Mouse (Mus musculus) ZHBTc4 (cell line): ENCODE data around the gene Arhgap15.

Experiments used
- DNase-seq: peaks from one replicate; pipeline ENCODE4 v3.0.0-alpha.2; 2011; ENCODE audit warnings: low read depth, low spot score

Arhgap15 gene

DNA sequence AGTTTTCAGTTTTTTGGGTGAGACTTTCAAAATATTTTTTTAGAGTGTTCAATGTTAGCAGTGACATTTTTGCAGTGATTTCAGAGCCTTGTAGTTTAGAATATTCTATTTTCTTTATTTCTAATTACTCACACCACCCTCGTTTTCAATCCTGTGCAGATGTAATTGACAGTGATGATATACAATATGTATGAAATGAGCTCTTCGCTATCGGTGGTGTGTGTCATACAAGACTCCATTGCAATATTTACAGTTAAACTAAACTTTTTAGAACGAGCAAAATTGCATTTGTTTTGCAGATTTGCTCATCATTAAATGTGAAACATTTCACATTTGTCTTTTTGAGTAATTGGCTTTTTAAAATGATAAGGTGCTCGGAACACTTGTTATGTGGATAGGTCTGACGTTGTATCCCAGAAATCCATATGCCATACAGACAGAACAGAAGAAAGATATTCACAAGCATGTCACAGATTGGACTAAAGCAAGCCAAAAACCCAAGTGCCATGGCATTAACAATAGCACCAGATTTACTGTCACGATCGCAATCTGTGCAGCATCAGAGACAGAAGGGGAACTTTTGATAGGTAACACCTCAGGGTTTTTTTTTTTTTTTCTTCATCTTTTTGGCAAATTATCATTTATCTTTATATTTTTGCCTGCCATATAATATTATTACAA is 280.6 kb downstream of the Arhgap15 start:
- DNase-seq, result no peak

DNA sequence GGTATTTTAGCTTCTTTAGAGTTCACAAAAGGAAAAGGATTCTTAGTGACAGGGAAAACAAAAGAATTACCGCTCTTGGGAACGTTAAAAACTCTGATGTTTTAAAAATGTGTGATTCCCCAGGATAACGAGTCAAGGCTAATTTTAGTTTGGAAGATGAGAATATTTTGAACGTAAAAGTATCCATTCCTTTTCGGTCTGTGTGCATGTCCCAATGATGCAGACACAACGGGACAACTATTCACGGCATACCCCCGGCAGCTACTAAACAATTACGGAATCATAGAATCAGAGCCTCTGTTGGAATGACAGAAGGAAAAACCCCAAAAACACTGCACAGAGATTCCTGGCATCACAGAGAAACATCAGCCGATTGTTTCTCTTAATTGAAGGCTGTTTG is 281.2 kb downstream of the Arhgap15 start:
- no peak for DNase-seq

DNA sequence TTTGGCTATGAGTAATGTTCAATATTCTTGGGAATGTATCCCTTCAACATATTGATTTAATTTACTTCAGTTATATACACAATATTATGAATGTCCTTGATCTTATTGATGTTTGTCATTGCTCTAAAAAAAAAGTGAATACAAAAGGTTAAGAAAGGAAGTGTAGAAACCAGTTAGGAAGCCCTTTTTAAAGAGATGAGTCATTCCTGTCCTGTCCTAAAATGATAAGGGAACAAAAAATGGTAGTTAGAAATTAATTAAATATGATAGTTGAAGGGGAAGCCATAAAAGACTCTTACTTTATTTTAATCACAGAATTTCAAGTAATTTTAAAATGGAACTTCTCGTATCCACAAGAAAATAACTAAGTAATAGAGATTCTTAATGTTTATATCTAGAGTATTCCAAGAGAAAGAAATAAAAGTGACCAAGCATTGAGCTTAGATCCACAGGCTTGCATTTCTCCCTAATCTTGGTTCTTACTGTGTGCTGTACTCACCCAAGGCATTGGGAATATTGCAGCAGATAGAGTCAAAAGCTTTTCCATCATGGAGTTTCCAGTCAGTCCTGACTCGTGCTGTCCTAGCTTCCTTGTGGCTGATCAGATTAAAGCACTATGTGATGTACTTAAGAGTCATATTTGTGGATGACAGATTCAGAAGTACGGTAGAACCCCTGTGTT is 291.0 kb downstream of the Arhgap15 start:
- no peak for DNase-seq

GRCm38 (mm10) chr2:44044088-44044487 is 295.5 kb downstream of the Arhgap15 start:
- no peak for DNase-seq

- DNase-seq, result no peak
Observed at GRCm38 (mm10) chr2:44044634-44045033, 296.0 kb downstream of the Arhgap15 start.

GRCm38 (mm10) chr2:44045231-44045630 is 296.6 kb downstream of the Arhgap15 start:
- no peak for DNase-seq

DNA sequence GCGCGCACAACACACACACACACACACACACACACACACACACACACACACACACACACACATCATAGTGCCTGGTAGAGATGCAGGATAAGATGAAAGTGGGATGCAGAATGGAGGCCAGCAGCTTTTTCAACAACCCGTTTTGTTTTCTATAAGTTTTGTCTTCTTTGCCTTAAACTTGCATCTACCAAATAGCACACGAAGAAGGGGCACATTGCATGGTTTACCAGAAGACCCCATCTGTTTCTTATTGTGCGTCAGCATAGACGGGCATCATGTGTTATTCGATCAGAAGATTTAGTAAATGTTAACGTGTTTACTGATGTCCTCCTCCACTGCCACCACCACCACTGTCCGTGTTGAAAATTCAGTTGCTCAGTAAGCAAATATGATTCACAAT is 311.7 kb downstream of the Arhgap15 start:
- no peak for DNase-seq

DNA sequence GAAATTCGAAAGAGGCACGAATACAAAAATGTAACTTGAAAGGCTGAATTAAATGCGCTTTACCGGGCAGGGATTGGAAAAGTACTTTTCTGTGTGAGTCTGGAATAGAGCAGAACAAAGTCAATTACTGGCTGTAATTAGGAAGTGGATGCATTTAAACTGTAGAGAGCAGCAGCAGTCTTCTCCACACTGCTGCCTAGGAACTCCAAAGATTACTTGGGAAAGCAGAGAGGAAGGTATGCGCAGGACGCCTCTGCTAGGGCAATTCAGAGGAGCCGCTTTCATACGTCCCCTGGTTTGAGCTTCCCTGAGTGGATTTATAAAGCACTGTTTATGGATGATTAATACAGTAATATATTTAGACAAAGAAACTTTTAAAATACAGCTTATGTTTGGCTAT is 312.1 kb downstream of the Arhgap15 start:
- DNase-seq, result no peak

DNA sequence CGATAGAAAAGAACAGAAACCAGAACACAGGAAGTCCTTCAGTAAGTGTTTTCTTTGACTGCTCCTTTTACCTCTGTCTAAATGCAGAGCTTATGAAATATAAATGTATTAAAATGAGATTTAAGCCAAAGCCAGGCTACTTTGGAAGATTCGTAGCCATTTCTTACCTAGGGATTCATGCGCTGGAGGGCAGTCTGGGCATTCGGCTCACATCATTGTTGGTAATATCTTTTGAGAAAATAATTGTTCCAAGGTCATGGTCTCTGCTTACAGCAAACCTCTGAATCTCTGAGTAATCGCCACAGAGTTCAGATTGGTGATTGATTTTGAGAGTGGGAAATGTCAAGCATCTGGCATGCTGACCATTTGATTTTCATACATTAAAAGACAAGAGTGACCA is 316.4 kb downstream of the Arhgap15 start:
- DNase-seq, result no peak

DNA sequence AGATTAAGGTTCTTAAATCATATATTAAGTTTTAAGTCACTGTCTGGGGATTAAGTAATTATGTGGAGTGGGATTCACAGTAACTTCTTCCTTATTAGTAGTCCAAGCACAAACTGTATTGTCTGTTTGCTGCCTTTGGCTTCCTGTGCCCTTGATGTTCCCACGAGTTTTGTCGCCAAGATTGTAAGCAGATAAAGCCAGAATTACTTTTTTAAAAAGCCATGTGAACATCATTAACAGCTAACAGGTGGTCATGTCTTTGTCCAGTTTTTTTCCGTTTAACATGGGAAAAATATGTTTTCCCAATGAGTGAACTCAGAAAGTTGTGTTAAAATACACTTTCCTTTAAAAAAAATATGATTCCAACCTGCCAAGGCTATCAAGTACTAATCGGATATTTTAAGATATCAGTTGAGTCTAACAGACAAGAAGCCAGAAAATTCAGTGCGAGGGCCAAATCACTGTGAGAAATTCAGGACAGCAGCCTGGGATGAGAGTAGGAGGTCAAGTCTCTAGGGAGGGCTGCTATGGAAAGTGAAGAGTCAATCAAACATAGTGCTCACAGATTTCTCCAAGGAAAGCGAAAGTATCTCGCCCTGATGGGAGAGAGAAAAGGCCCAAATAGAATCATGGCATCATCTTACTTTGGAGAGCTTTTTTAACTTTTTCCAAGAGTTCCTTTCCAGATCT is 319.7 kb downstream of the Arhgap15 start:
- DNase-seq, result no peak

- no peak for DNase-seq
Observed at GRCm38 (mm10) chr2:44068906-44069305, 320.3 kb downstream of the Arhgap15 start.

DNA sequence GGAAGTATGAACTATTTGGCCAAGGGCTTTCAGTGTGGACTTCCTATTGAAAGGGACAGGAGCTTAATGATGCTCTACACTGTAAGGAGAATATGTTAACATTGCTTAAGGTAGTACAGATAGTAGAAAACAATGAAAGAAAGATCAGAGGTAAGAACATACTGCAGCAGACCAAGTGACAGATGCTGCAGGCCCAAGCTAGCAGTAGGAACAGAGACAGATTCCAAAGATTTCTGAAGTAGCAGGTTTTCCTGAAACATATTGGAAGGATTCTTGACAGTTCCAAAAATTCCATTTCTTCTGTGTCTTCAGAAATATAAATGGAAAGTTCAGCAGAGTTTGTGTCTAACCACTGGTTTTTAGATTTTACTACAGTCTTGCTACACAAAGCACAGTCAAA is 327.9 kb downstream of the Arhgap15 start:
- no peak for DNase-seq

- no peak for DNase-seq
Observed at GRCm38 (mm10) chr2:44080530-44080929, 331.9 kb downstream of the Arhgap15 start.

- DNase-seq, result no peak
Observed at GRCm38 (mm10) chr2:44081241-44081640, 332.6 kb downstream of the Arhgap15 start.

DNA sequence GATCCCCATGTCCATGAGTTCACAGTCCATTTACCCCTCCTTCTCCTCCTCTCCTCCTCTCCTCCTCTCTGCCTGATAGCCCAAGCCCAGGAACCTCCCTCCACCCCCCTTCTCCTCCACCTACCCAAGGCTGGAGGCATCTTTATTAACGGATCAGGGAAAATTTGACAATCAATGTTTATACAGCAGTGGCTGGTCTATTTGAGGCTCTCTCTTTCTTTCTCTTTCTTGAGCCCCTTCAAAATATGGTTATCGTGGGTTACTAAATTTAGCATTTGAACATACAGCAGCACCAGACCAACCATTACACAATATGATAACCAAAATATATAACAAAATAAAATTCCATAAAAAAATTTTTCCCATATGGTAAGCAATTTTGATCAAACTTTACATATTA is 335.8 kb downstream of the Arhgap15 start:
- no peak for DNase-seq

GRCm38 (mm10) chr2:44086403-44087056 is 337.9 kb downstream of the Arhgap15 start:
- DNase-seq, result no peak

DNA sequence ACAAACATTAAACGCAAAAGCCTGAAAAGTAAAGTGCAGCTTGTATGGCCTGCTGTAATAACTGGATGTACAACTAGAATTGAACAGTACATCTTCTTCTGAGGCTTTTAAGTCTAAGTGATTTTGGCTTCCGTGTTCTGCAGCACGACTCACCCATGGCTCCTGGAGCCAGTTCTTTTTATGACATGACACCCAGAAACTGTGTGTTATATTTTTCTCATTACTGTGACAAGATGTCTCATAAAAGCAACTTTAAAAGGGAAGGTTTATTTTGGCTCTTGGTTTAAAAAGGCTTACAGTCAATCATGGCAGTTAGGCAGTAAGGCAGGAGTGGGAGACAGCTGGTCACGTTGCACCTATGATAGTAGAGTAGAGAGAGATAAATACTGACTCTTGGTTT is 349.9 kb downstream of the Arhgap15 start:
- no peak for DNase-seq

GRCm38 (mm10) chr2:44102351-44102750 is 353.7 kb downstream of the Arhgap15 start:
- DNase-seq, result no peak

- no peak for DNase-seq
Observed at GRCm38 (mm10) chr2:44103321-44103720, 354.7 kb downstream of the Arhgap15 start.

DNA sequence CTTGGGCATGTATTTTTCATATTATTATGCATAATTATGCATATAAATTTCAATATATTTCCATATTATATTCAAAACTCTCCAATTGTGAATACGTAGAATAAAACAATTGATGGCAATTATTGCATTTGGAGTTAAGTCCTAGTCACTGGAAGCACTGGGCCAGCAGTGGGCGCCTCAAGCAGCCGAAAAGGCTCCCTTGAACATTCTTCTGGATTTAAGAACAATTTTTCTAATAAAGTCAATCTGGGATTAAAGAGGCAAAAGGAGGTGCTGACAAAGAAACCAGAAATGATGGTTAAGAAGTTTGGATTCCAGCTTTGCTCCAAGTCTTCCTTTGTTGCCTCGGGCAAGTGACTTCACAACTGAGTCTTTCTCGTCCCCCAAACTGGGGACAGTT is 355.1 kb downstream of the Arhgap15 start:
- no peak for DNase-seq

GRCm38 (mm10) chr2:44104282-44105197 is 355.9 kb downstream of the Arhgap15 start:
- DNase-seq, result peak; percentile 26
